Comparison of ENCODE assay signal across 9 mouse cellular contexts in genomic region chr5:136907587-136907986, GRCm38 (mm10). TPM values are rescaled to one million over a fixed set of nuclear protein-coding genes. Genes with fewer than 3 reads are reported as not detected.
DNase-seq lines count a peak whose midpoint lies in the region; ATAC-seq and TF ChIP-seq lines count a peak whose summit lies in the region.
"Had no signal": no experiment of that assay in that cellular context is flagged by ENCODE, and none has a peak within 500 bp of the region (broad histone marks: within the 10 kb centered on the region; RNA-seq: fewer than 3 reads in every experiment).

No protein-coding gene starts in this region.

- peak overlapping the region; percentile 14 for H3ac ChIP-seq in myocyte (ENCODE audit: control insufficient read depth, insufficient read length)

- TF ChIP-seq POLR2A in myocyte (IDR thresholded peaks at IDR 0.05; ENCODE audit: insufficient read length, low read depth) = no peak

- ATAC-seq in embryonic facial prominence, embryonic 13.5 days (ENCODE audit: insufficient number of reproducible peaks, insufficient read depth, low FRiP score, low TSS enrichment, low read depth) = no peak
- ATAC-seq in intestine, embryonic 14.5 days (replicated peaks; ENCODE audit: low FRiP score, low TSS enrichment, low read depth) = peak; percentile 44; the same call in 1 of the 2 replicates

- H3K4me1 ChIP-seq in embryonic facial prominence, embryonic 13.5 days = peaks cover 10% of the 10 kb centered on the region
- peaks cover 5% of the 10 kb centered on the region; the same call in 1 of the 2 replicates for H3K4me1 ChIP-seq in intestine, embryonic 14.5 days (replicated peaks; ENCODE audit: control insufficient read depth, insufficient read depth, low read length)

- no peak for TF ChIP-seq CTCF in left cerebral cortex, adult 2 months (IDR thresholded peaks at IDR 0.05)

- DNase-seq in left cerebral cortex, adult 2 months (ENCODE audit: extremely low spot score in 1 of 2, low spot score in 2 of 2) = no peak
- no peak for DNase-seq in left cerebral cortex, postnatal 25 days (ENCODE audit: low spot score in 2 of 2)
- DNase-seq in intestine, embryonic 14.5 days (ENCODE audit: low spot score) = no peak
- no peak for DNase-seq in layer of hippocampus, postnatal 25 days (ENCODE audit: extremely low spot score in 1 of 2, low spot score in 1 of 2)
- DNase-seq in adrenal gland, adult 8-10 months = no peak
- DNase-seq in cerebellum, adult 18-20 months = no peak

- H3K27ac ChIP-seq in left cerebral cortex, adult 2 months = peak overlapping the region; percentile 58
- H3K27ac ChIP-seq in embryonic facial prominence, embryonic 13.5 days = no peak overlapping the region
- H3K27ac ChIP-seq in intestine, embryonic 14.5 days (ENCODE audit: low read depth) = no peak overlapping the region

- no peaks in the 10 kb centered on the region for H3K27me3 ChIP-seq in embryonic facial prominence, embryonic 13.5 days
- H3K27me3 ChIP-seq in intestine, embryonic 14.5 days (replicated peaks; ENCODE audit: control insufficient read depth, insufficient read depth, low read length) = no peaks in the 10 kb centered on the region
- no peaks in the 10 kb centered on the region for H3K27me3 ChIP-seq in myocyte (ENCODE audit: control insufficient read depth, insufficient read depth, insufficient read length)

- WGBS in embryonic facial prominence, embryonic 13.5 days = 44% methylated on average over 9 of the region's 9 CpGs
- 40% methylated on average over 9 of the region's 9 CpGs for WGBS in intestine, embryonic 14.5 days

- peaks cover 19% of the 10 kb centered on the region for H3K36me3 ChIP-seq in embryonic facial prominence, embryonic 13.5 days
- peaks cover 16% of the 10 kb centered on the region for H3K36me3 ChIP-seq in intestine, embryonic 14.5 days (ENCODE audit: control insufficient read depth, insufficient read depth, low read length)
- no peaks in the 10 kb centered on the region for H3K36me3 ChIP-seq in myocyte (ENCODE audit: control insufficient read depth, insufficient read depth)

- peak overlapping the region; percentile 76 for H3K4me2 ChIP-seq in embryonic facial prominence, embryonic 13.5 days
- H3K4me2 ChIP-seq in intestine, embryonic 14.5 days (ENCODE audit: low read length) = peak overlapping the region; percentile 72
- peak overlapping the region; percentile 83 for H3K4me2 ChIP-seq in myocyte (ENCODE audit: low read depth)

- intact Hi-C loops in left cerebral cortex, adult 2 months (cut with DNase I) = no loop called here
- intact Hi-C loops in left cerebral cortex, postnatal 25 days (cut with DNase I) = no loop called here

- no peaks in the 10 kb centered on the region for H3K79me2 ChIP-seq in myocyte (ENCODE audit: control insufficient read depth, insufficient read depth)

- peak overlapping the region; percentile 81 for H3K4me3 ChIP-seq in left cerebral cortex, adult 2 months
- peak overlapping the region; percentile 67 for H3K4me3 ChIP-seq in embryonic facial prominence, embryonic 13.5 days
- H3K4me3 ChIP-seq in intestine, embryonic 14.5 days (ENCODE audit: low read depth, low read length) = peak overlapping the region; percentile 72
- H3K4me3 ChIP-seq in myocyte = peak overlapping the region; percentile 44

- peak overlapping the region; percentile 80; the same call in 1 of the 2 replicates for H3K9ac ChIP-seq in embryonic facial prominence, embryonic 13.5 days
- peak overlapping the region; percentile 16; the same call in 1 of the 2 replicates for H3K9ac ChIP-seq in intestine, embryonic 14.5 days (ENCODE audit: low read length)

- no peaks in the 10 kb centered on the region for H3K9me3 ChIP-seq in embryonic facial prominence, embryonic 13.5 days
- H3K9me3 ChIP-seq in intestine, embryonic 14.5 days (ENCODE audit: control insufficient read depth, low read length) = no peaks in the 10 kb centered on the region

TF ChIP-seq in myocyte, 11 proteins besides CTCF, POLR2A, EP300 and RAD21:
- no peak for TF ChIP-seq POLR2AphosphoS2 (IDR thresholded peaks at IDR 0.05; ENCODE audit: insufficient read length, low read depth)
- no peak for TF ChIP-seq TCF12 (IDR thresholded peaks at IDR 0.05; ENCODE audit: insufficient read depth, poor library complexity, severe bottlenecking)
- TF ChIP-seq TCF3 (IDR thresholded peaks at IDR 0.05; ENCODE audit: insufficient read length, low read depth) = no peak

RNA-seq across cellular contexts. Expression of gene Ift22, which starts 0.4 kb away (rescaled TPM):
- 10 to 100 TPM; 94.8 to 95.0 TPM for total RNA-seq in left cerebral cortex, adult 2 months (2021)
- total RNA-seq in left cerebral cortex, postnatal 25 days (2021) = 100 to 1,000 TPM in 1 of 2 experiments, 10 to 100 TPM in 1; 95.3 to 108 TPM
- polyA plus RNA-seq in embryonic facial prominence, embryonic 13.5 days (2015; fragmentation: Nextera tagmentation; extraction: Ambion mirVana) = 67.4 and 70.2 TPM in 2 replicates
- 59.4 and 71.7 TPM in 2 replicates for polyA plus RNA-seq in intestine, embryonic 14.5 days (2014; fragmentation: Nextera tagmentation; extraction: Ambion mirVana)
- polyA plus RNA-seq in myocyte (2012; fragmentation: generic; extraction: Trizol) = 19.6 TPM
- total RNA-seq in layer of hippocampus, postnatal 25 days (2021) = 10 to 100 TPM; 82.1 to 84.3 TPM
- total RNA-seq in adrenal gland, adult 8-10 months (2022) = 10 to 100 TPM; 30.5 to 53.5 (median 41.9) TPM

RNA-seq across cellular contexts. Expression of gene Col26a1, which starts 24.6 kb away (rescaled TPM):
- 10 to 100 TPM in 1 of 2 experiments, 1 to 10 TPM in 1; 9.4 to 12.8 TPM for total RNA-seq in left cerebral cortex, adult 2 months (2021)
- 10 to 100 TPM; 11.9 to 13.1 TPM for total RNA-seq in left cerebral cortex, postnatal 25 days (2021)
- 273 and 319 TPM in 2 replicates for polyA plus RNA-seq in embryonic facial prominence, embryonic 13.5 days (2015; fragmentation: Nextera tagmentation; extraction: Ambion mirVana)
- 8.7 and 10.4 TPM in 2 replicates for polyA plus RNA-seq in intestine, embryonic 14.5 days (2014; fragmentation: Nextera tagmentation; extraction: Ambion mirVana)
- 1.00 TPM for polyA plus RNA-seq in myocyte (2012; fragmentation: generic; extraction: Trizol)
- 1 to 10 TPM; 3.5 to 4.7 TPM for total RNA-seq in layer of hippocampus, postnatal 25 days (2021)
- 1 to 10 TPM in 2 of 4 experiments, under 1 TPM in 2; 0.22 to 1.4 (median 0.94) TPM for total RNA-seq in adrenal gland, adult 8-10 months (2022)
- total RNA-seq: neutrophil, adult 5-6 weeks had no signal

RNA-seq across cellular contexts. Expression of gene Fis1, which starts 45.5 kb away (rescaled TPM):
- total RNA-seq in left cerebral cortex, adult 2 months (2021) = 100 to 1,000 TPM; 256 to 271 TPM
- total RNA-seq in left cerebral cortex, postnatal 25 days (2021) = 100 to 1,000 TPM; 263 to 271 TPM
- polyA plus RNA-seq in embryonic facial prominence, embryonic 13.5 days (2015; fragmentation: Nextera tagmentation; extraction: Ambion mirVana) = 265 and 282 TPM in 2 replicates
- 309 and 315 TPM in 2 replicates for polyA plus RNA-seq in intestine, embryonic 14.5 days (2014; fragmentation: Nextera tagmentation; extraction: Ambion mirVana)
- polyA plus RNA-seq in myocyte (2012; fragmentation: generic; extraction: Trizol) = 283 TPM
- total RNA-seq in layer of hippocampus, postnatal 25 days (2021) = 100 to 1,000 TPM; 226 to 262 TPM
- 100 to 1,000 TPM; 210 to 255 (median 217) TPM for total RNA-seq in adrenal gland, adult 8-10 months (2022)

RNA-seq across cellular contexts. Expression of gene Cldn15, which starts 58.8 kb away (rescaled TPM):
- total RNA-seq in left cerebral cortex, adult 2 months (2021) = under 1 TPM; 0.30 to 0.32 TPM
- total RNA-seq in left cerebral cortex, postnatal 25 days (2021) = not detected
- 0.44 and 0.61 TPM in 2 replicates for polyA plus RNA-seq in embryonic facial prominence, embryonic 13.5 days (2015; fragmentation: Nextera tagmentation; extraction: Ambion mirVana)
- 12.7 and 18.4 TPM in 2 replicates for polyA plus RNA-seq in intestine, embryonic 14.5 days (2014; fragmentation: Nextera tagmentation; extraction: Ambion mirVana)
- 0.23 TPM for polyA plus RNA-seq in myocyte (2012; fragmentation: generic; extraction: Trizol)
- total RNA-seq in layer of hippocampus, postnatal 25 days (2021) = under 1 TPM; 0.15 to 0.26 TPM
- total RNA-seq in adrenal gland, adult 8-10 months (2022) = 10 to 100 TPM in 3 of 4 experiments, 1 to 10 TPM in 1; 9.5 to 13.7 (median 12.1) TPM
